Mouse (Mus musculus) lung, adult 2 months (tissue): ENCODE results near the gene Scube3.

Experiments
- CTCF ChIP-seq: fragments of 200-500 bp; IDR thresholded peaks from 2 replicates; pipeline ENCODE4 v1.5.1; 2011; ENCODE audit warnings: mild to moderate bottlenecking, low read length, control low read depth; ENCODE audit not compliant: insufficient read depth
- POLR2A ChIP-seq: fragments of 200-500 bp; IDR thresholded peaks from 2 replicates; pipeline ENCODE4 v1.6.1; 2011; ENCODE audit warnings: low read depth, mild to moderate bottlenecking, control low read depth, low read length, borderline replicate concordance; ENCODE audit errors: extremely low read depth

GRCm38 (mm10) chr17:28211921-28212341 lies 70.0 kb downstream of the Scube3 start:
- TF ChIP-seq CTCF, result no peak
- no peak for TF ChIP-seq POLR2A
